Mouse (Mus musculus): ENCODE measurements around the gene Smyd4. TPM values are rescaled to one million over a fixed set of nuclear protein-coding genes. Genes with fewer than 3 reads are reported as not detected.

The Smyd4 gene
- polyA plus RNA-seq, 1 experiment from 2014 or later = 6.4 TPM

DNA sequence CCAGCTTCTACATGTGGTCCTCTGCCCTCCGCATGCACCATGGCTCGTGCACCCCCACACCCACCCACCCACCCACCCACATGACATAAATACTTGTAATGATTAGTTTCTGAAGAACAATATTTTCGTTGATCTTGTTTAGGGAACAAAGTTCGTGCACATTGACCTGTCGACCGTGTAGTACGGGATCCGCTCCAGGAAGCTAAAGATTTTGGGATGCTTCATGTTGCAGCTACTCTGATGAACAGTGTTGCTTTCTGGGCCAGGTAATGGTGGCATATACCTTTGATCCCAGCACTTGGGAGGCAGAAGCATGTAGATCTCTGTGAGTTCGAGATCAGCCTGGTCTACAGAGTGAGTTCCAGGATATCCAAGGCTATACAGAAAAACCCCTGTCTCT lies 75.8 kb downstream of the Smyd4 start:
- Histone ChIP-seq H3K36me3 (ENCODE audit: insufficient read depth, low read length) (no peaks in the 10 kb centered on the region), H3K9ac (replicated peaks; ENCODE audit: low read depth) (no peak overlapping the region), H3K4me1 (ENCODE audit: insufficient read depth, low read depth, low read length) (no peaks in the 10 kb centered on the region), H3K4me2 (replicated peaks; ENCODE audit: low read depth, low read length) (no peak overlapping the region), H3K4me3 (ENCODE audit: low read depth, low read length) (no peak overlapping the region), H3K27ac (ENCODE audit: low read length) (no peak overlapping the region), H3K9me3 (ENCODE audit: low read length) (no peaks in the 10 kb centered on the region), H3K27me3 (replicated peaks; ENCODE audit: insufficient read depth, low read length) (no peaks in the 10 kb centered on the region)
- ATAC-seq = no peak
- 87% methylated on average over 9 of the region's 9 CpGs for WGBS
- TF ChIP-seq CTCF (IDR thresholded peaks at IDR 0.05) (no peak), EP300 (IDR thresholded peaks at IDR 0.05) (no peak)
- DNase-seq (ENCODE audit: low spot score) = no peak

DNA sequence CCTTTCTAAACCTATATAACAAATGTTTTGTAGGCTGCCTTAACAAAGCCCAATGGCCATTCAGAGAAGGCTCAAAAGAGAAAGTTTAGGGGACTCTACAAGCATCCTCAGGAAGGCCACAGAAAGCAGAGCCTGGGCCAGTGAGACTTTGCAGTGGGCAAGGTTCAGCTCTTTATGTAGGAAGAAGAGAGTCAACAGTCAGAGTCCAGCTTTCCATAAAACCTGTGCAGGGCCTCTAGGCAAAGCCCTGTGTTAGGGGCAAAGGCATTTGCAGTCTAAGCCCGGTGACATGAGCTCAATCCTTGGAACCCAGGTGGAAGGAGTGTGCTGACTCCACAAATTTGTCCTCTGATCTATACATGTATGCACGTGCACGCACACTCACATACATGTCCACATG lies 76.2 kb downstream of the Smyd4 start:
- Histone ChIP-seq H3K27me3 (replicated peaks; ENCODE audit: insufficient read depth, low read length) (no peaks in the 10 kb centered on the region), H3K4me3 (ENCODE audit: low read depth, low read length) (no peak overlapping the region), H3K36me3 (ENCODE audit: insufficient read depth, low read length) (no peaks in the 10 kb centered on the region), H3K4me1 (ENCODE audit: insufficient read depth, low read depth, low read length) (no peaks in the 10 kb centered on the region), H3K27ac (ENCODE audit: low read length) (no peak overlapping the region), H3K9ac (replicated peaks; ENCODE audit: low read depth) (no peak overlapping the region), H3K4me2 (replicated peaks; ENCODE audit: low read depth, low read length) (no peak overlapping the region), H3K9me3 (ENCODE audit: low read length) (no peaks in the 10 kb centered on the region)
- DNase-seq (ENCODE audit: low spot score) = no peak
- TF ChIP-seq EP300 (IDR thresholded peaks at IDR 0.05) (no peak), CTCF (IDR thresholded peaks at IDR 0.05) (no peak)
- WGBS = 91% methylated on average over 3 of the region's 3 CpGs
- ATAC-seq = no peak

DNA sequence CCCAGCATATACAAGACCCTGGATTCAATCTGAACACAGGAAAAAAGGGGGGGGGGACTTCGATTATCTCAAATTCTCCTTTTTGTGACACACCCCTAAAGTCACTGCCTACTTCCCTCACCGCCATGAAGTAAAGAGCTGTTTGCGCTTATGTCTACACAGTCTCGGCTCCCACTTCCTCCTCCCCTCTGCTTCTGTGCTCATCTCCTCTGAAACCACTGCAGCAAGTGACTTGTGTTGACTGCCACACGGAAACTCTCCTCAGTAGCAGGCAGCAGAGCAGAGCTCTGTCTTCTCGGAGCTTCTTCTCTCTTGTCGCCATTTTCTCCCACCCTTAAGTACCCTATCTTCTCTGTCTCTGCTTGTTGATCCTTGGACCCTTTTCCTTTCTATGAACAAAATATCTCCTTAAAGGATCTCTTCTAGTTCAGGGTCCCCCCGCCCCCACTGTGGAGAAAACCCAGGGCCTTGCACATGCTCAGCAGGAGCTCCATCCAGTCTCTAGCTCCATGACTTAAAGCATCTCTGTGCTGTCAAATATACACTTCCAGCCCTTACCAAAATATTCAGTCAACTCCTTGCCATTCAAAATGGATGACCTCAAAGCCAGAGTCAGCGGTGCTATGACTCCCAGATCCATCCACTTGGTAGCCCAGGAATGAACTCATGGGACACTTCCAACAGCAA lies 80.9 kb downstream of the Smyd4 start:
- H3K4me1 ChIP-seq (ENCODE audit: insufficient read depth, low read depth, low read length) = no peaks in the 10 kb centered on the region
- H3K9me3 ChIP-seq (ENCODE audit: low read length) = no peaks in the 10 kb centered on the region
- H3K36me3 ChIP-seq (ENCODE audit: insufficient read depth, low read length) = no peaks in the 10 kb centered on the region
- no peak overlapping the region for H3K4me3 ChIP-seq (ENCODE audit: low read depth, low read length)
- ATAC-seq (no peak), DNase-seq (ENCODE audit: low spot score) (peak; percentile 48)
- H3K27ac ChIP-seq (ENCODE audit: low read length) = no peak overlapping the region
- no peak overlapping the region for H3K9ac ChIP-seq (replicated peaks; ENCODE audit: low read depth)
- H3K27me3 ChIP-seq (replicated peaks; ENCODE audit: insufficient read depth, low read length) = no peaks in the 10 kb centered on the region
- 60% methylated on average over 9 of the region's 9 CpGs for WGBS
- no peak overlapping the region for H3K4me2 ChIP-seq (replicated peaks; ENCODE audit: low read depth, low read length)
- TF ChIP-seq EP300 (IDR thresholded peaks at IDR 0.05) (no peak), CTCF (IDR thresholded peaks at IDR 0.05) (no peak)

DNA sequence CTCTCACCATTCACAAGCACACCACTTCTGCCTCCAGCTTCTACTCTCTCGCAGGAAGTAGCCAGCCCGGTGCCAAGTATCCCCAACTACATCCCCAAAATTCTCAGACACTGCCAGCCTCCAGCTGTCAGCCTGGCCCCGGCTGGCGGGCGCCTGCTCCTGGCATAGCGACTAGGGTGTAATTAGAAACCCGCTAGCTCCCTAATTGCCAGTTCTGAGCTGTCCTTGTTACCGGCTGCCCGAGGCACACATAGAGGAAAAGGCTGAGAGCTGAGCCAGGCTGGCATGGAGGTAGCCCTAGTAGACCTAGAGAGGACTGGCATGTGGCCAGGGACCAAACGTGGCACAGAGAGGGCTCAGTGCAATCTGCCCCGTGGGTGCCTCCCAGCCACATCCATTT lies 83.1 kb downstream of the Smyd4 start:
- 72% methylated on average over 11 of the region's 11 CpGs for WGBS

DNA sequence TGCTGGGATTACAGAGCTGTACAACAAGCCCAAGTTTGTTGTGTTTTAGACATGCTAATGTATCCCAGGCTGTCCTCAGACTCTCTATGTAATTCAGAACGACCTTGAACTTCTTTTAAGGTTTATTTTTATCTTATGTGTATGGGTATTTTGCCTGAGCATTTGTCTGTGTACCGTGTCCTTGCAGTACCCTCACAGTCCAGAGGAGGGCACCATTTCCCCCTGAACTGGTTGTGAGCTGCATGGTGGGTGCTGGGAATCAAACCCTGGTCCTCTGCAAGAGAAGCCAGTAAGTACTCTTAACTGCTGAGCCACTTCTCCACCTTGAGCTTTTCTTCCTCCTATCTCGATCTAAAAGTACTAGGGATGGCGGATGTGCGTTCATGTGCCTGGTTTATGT lies 85.9 kb downstream of the Smyd4 start:
- Histone ChIP-seq H3K4me2 (replicated peaks; ENCODE audit: low read depth, low read length) (no peak overlapping the region), H3K9ac (replicated peaks; ENCODE audit: low read depth) (no peak overlapping the region), H3K27ac (ENCODE audit: low read length) (no peak overlapping the region), H3K9me3 (ENCODE audit: low read length) (no peaks in the 10 kb centered on the region), H3K27me3 (replicated peaks; ENCODE audit: insufficient read depth, low read length) (no peaks in the 10 kb centered on the region), H3K4me3 (ENCODE audit: low read depth, low read length) (no peak overlapping the region), H3K4me1 (ENCODE audit: insufficient read depth, low read depth, low read length) (no peaks in the 10 kb centered on the region), H3K36me3 (ENCODE audit: insufficient read depth, low read length) (no peaks in the 10 kb centered on the region)
- TF ChIP-seq CTCF (IDR thresholded peaks at IDR 0.05) (peak; percentile 35), EP300 (IDR thresholded peaks at IDR 0.05) (no peak)
- DNase-seq (ENCODE audit: low spot score) (no peak), ATAC-seq (no peak)
- WGBS = 81% methylated on average over 5 of the region's 5 CpGs

More for the DNA sequence above, 83.1 kb downstream of the Smyd4 start:
- DNase-seq (ENCODE audit: low spot score) (no peak), ATAC-seq (no peak)
- Histone ChIP-seq H3K9ac (replicated peaks; ENCODE audit: low read depth) (no peak overlapping the region), H3K36me3 (ENCODE audit: insufficient read depth, low read length) (no peaks in the 10 kb centered on the region), H3K27ac (ENCODE audit: low read length) (no peak overlapping the region), H3K9me3 (ENCODE audit: low read length) (no peaks in the 10 kb centered on the region), H3K4me3 (ENCODE audit: low read depth, low read length) (no peak overlapping the region), H3K27me3 (replicated peaks; ENCODE audit: insufficient read depth, low read length) (no peaks in the 10 kb centered on the region), H3K4me2 (replicated peaks; ENCODE audit: low read depth, low read length) (no peak overlapping the region), H3K4me1 (ENCODE audit: insufficient read depth, low read depth, low read length) (no peaks in the 10 kb centered on the region)
- TF ChIP-seq CTCF (IDR thresholded peaks at IDR 0.05) = no peak
- TF ChIP-seq EP300 (IDR thresholded peaks at IDR 0.05) = no peak

DNA sequence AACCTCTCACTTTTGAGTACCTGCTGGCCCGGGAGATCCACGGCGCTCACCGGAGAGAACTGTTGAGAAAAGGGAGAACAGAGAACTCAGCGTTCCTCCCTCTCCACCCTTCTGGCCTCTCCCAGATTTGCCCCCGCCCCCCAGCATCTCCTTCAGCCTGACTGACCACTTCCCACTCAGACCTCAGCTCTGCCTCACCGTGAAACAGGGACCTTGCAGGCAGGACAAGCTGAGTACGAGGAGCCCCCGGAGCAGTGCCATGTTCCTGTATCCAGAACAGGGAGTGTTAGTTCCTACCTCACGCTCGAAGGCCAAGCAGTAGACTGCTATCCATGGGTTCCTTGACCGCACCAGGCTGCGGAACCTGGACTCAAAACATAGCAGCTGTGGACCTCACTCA lies 90.0 kb downstream of the Smyd4 start:
- Histone ChIP-seq H3K4me1 (ENCODE audit: insufficient read depth, low read depth, low read length) (no peaks in the 10 kb centered on the region), H3K9me3 (ENCODE audit: low read length) (no peaks in the 10 kb centered on the region), H3K27ac (ENCODE audit: low read length) (no peak overlapping the region), H3K4me3 (ENCODE audit: low read depth, low read length) (no peak overlapping the region), H3K36me3 (ENCODE audit: insufficient read depth, low read length) (peaks cover 12% of the 10 kb centered on the region; the same call in 1 of the 2 replicates), H3K27me3 (replicated peaks; ENCODE audit: insufficient read depth, low read length) (no peaks in the 10 kb centered on the region), H3K9ac (replicated peaks; ENCODE audit: low read depth) (no peak overlapping the region), H3K4me2 (replicated peaks; ENCODE audit: low read depth, low read length) (no peak overlapping the region)
- WGBS = 60% methylated on average over 13 of the region's 13 CpGs
- ATAC-seq = no peak
- TF ChIP-seq EP300 (IDR thresholded peaks at IDR 0.05) (no peak), CTCF (IDR thresholded peaks at IDR 0.05) (no peak)
- no peak for DNase-seq (ENCODE audit: low spot score)

Data from lung, postnatal 0 days (tissue).